Mouse (Mus musculus): ENCODE measurements around the gene Notch3.

The Notch3 gene

DNA sequence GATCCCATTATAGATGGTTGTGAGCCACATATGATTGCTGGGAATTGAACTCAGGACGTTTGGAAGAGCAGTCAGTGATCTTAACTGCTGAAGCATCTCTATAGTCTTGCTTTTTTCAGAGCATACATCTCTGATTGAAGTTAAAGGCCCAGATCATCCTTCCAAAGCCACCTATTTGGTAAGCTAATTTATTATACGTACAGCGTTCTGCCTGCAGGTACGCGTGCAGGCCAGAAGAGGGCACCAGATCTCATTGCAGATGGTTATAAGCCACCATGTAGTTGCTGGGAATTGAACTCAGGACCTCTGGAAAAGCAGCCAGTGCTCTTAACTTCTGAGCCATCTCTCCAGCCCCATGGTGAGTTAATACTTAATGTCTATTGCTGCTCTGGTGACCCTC is 73.8 kb downstream of the Notch3 start:
- no peak for DNase-seq (ENCODE audit: low spot score)

GRCm38 (mm10) chr17:32092241-32092619 is 74.4 kb downstream of the Notch3 start:
- DNase-seq (ENCODE audit: low spot score) = no peak

DNA sequence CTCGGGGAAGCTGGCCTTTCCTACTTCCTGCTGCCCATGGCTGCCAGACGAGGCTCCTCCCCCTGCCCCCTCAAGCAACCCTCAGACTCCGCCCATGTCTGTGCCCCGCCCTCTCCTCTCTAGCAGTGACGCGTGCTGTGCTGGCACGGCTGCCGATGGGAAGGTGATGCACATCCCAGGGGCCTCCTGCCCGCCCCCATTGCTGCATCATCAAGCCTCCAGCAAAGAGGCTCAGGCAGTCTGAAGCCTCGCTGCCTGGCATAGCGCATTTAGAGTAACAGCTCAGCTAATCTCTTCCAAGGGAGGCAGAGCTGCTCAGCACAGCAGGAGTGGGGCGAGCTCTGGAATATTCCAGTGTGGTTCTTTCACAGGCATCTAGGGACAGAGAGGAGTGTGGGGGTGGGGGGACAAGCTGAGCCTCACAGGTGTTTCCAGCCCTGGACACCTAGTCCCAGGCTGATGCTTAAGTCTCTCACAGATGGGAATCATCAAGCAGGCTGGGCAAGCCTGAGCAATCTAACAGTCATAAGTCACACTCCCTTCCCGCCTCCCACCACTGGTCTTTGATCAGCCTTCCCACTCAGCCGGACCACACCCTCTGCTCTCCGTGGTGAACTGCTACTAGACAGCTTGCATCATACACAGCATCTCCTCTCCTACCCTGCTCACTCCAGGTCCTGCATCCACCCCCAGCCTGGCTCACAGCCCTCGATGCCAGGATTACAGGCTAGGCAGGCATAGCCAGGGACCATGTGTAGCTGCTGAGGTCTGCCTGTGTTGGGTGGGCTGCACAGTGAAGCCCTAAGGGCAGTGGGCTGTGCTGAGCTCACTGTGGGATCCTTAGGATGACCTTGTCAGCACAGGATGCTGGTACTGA is 75.0 kb downstream of the Notch3 start:
- DNase-seq (ENCODE audit: low spot score) = peak; percentile 74

- DNase-seq (ENCODE audit: low spot score) = no peak
These were observed 75.7 kb downstream of the Notch3 start for GRCm38 (mm10) chr17:32091032-32091363.

- no peak for DNase-seq (ENCODE audit: low spot score)
These were observed 79.6 kb downstream of the Notch3 start for GRCm38 (mm10) chr17:32087069-32087468.

GRCm38 (mm10) chr17:32083351-32083750 is 83.3 kb downstream of the Notch3 start:
- no peak for DNase-seq (ENCODE audit: low spot score)

DNA sequence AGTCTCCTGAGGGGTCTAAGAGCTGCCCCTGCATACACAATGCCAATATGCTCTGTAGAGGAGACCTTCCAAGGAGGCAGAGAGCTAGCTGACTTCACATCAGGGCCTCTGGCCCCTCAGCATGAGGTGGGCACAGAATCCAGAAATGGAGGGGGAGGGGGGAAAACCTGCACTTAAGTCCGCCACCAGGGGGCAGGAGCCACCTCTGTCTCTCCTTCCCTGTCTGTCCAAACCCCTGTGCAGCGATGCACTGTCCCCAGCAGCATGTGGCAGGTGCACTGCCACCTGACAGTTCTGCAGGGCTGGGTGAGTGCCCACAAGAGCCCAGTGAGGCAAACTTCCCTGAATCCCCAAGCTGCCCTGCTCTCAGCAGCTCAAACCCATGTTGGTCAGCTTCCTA is 91.5 kb downstream of the Notch3 start:
- DNase-seq (ENCODE audit: low spot score) = peak; percentile 48

- DNase-seq (ENCODE audit: low spot score) = no peak
These were observed 92.0 kb downstream of the Notch3 start for GRCm38 (mm10) chr17:32074658-32075057.

DNA sequence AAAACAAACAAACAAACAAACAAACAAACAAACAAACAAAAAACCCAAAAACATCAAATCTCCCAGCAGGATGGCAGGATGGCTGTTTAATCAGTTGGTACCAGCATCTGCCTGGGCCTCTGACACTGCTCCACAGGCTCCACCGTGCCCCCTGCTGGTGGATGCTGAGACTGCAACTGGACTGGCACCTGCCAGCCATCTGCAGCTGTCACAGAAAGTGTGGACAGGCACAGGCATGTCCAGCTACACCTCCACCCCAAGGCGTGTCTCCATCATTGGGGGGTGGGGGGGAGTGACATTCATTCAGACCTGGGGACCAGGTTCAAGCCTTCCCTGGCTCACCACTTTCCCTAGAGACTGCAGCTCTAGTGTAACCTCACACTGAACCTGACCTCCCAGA is 93.3 kb downstream of the Notch3 start:
- DNase-seq (ENCODE audit: low spot score) = peak; percentile 79

All from ovary, postnatal 36 days (tissue).